Mouse (Mus musculus): ENCODE data around the gene Gm14137. TPM values are rescaled to one million over a fixed set of nuclear protein-coding genes. Genes with fewer than 3 reads are reported as not detected.
A peak's percentile ranks its signal among the peaks of the same experiment; 100 is the strongest.

Gene Gm14137
- polyA plus RNA-seq (2011; ENCODE audit: insufficient read length, low read depth, missing spikeins) = 0.32 TPM in 1 of 2 replicates, not detected in the other

- peaks cover 13% of the 10 kb centered on the region for H3K4me1 ChIP-seq (ENCODE audit: control insufficient read depth, insufficient read depth, low read length)
- no peak within 1 kb of the TSS for H3K4me3 ChIP-seq (ENCODE audit: insufficient read depth, low read length)
- peak within 1 kb of the TSS; percentile 34 for H3K27ac ChIP-seq (ENCODE audit: insufficient read depth, low read length)
- TF ChIP-seq CTCF (IDR thresholded peaks at IDR 0.05; ENCODE audit: borderline replicate concordance, insufficient read depth, low read length) = no peak
- TF ChIP-seq POLR2A (IDR thresholded peaks at IDR 0.05; ENCODE audit: low read depth, low read length) = no peak
Measured at GRCm38 (mm10) chr2:119173991-119174651, at the start of gene Gm14137. Gm14137 (plus strand) TSS chr2:119174509.

- Histone ChIP-seq H3K27ac (ENCODE audit: insufficient read depth, low read length) (no peak overlapping the region), H3K4me3 (ENCODE audit: insufficient read depth, low read length) (no peak overlapping the region), H3K4me1 (ENCODE audit: control insufficient read depth, insufficient read depth, low read length) (no peaks in the 10 kb centered on the region)
- TF ChIP-seq CTCF (IDR thresholded peaks at IDR 0.05; ENCODE audit: borderline replicate concordance, insufficient read depth, low read length) = no peak
- no peak for TF ChIP-seq POLR2A (IDR thresholded peaks at IDR 0.05; ENCODE audit: low read depth, low read length)
Measured at GRCm38 (mm10) chr2:119136346-119136898, 37.9 kb upstream of the Gm14137 start.

GRCm38 (mm10) chr2:119145199-119145598 is 29.1 kb upstream of the Gm14137 start:
- Histone ChIP-seq H3K4me1 (ENCODE audit: control insufficient read depth, insufficient read depth, low read length) (no peaks in the 10 kb centered on the region), H3K27ac (ENCODE audit: insufficient read depth, low read length) (no peak overlapping the region), H3K4me3 (ENCODE audit: insufficient read depth, low read length) (no peak overlapping the region)
- TF ChIP-seq CTCF (IDR thresholded peaks at IDR 0.05; ENCODE audit: borderline replicate concordance, insufficient read depth, low read length) (peak; percentile 8; the same call in 1 of the 2 replicates), POLR2A (IDR thresholded peaks at IDR 0.05; ENCODE audit: low read depth, low read length) (no peak)

GRCm38 (mm10) chr2:119146435-119146834 is 27.9 kb upstream of the Gm14137 start:
- Histone ChIP-seq H3K4me3 (ENCODE audit: insufficient read depth, low read length) (no peak overlapping the region), H3K27ac (ENCODE audit: insufficient read depth, low read length) (no peak overlapping the region), H3K4me1 (ENCODE audit: control insufficient read depth, insufficient read depth, low read length) (no peaks in the 10 kb centered on the region)
- no peak for TF ChIP-seq CTCF (IDR thresholded peaks at IDR 0.05; ENCODE audit: borderline replicate concordance, insufficient read depth, low read length)
- TF ChIP-seq POLR2A (IDR thresholded peaks at IDR 0.05; ENCODE audit: low read depth, low read length) = no peak

GRCm38 (mm10) chr2:119147160-119147678 is 27.1 kb upstream of the Gm14137 start:
- Histone ChIP-seq H3K27ac (ENCODE audit: insufficient read depth, low read length) (no peak overlapping the region), H3K4me1 (ENCODE audit: control insufficient read depth, insufficient read depth, low read length) (no peaks in the 10 kb centered on the region), H3K4me3 (ENCODE audit: insufficient read depth, low read length) (no peak overlapping the region)
- TF ChIP-seq CTCF (IDR thresholded peaks at IDR 0.05; ENCODE audit: borderline replicate concordance, insufficient read depth, low read length) = no peak

GRCm38 (mm10) chr2:119147775-119148174 is 26.5 kb upstream of the Gm14137 start:
- Histone ChIP-seq H3K4me1 (ENCODE audit: control insufficient read depth, insufficient read depth, low read length) (no peaks in the 10 kb centered on the region), H3K4me3 (ENCODE audit: insufficient read depth, low read length) (no peak overlapping the region), H3K27ac (ENCODE audit: insufficient read depth, low read length) (no peak overlapping the region)
- TF ChIP-seq POLR2A (IDR thresholded peaks at IDR 0.05; ENCODE audit: low read depth, low read length) (no peak), CTCF (IDR thresholded peaks at IDR 0.05; ENCODE audit: borderline replicate concordance, insufficient read depth, low read length) (no peak)

GRCm38 (mm10) chr2:119152255-119152654 is 22.1 kb upstream of the Gm14137 start:
- no peak overlapping the region for H3K27ac ChIP-seq (ENCODE audit: insufficient read depth, low read length)
- peaks cover 4% of the 10 kb centered on the region; the same call in 1 of the 2 replicates for H3K4me1 ChIP-seq (ENCODE audit: control insufficient read depth, insufficient read depth, low read length)
- TF ChIP-seq CTCF (IDR thresholded peaks at IDR 0.05; ENCODE audit: borderline replicate concordance, insufficient read depth, low read length) (no peak), POLR2A (IDR thresholded peaks at IDR 0.05; ENCODE audit: low read depth, low read length) (no peak)
- H3K4me3 ChIP-seq (ENCODE audit: insufficient read depth, low read length) = no peak overlapping the region

GRCm38 (mm10) chr2:119154683-119155082 is 19.6 kb upstream of the Gm14137 start:
- peaks cover 4% of the 10 kb centered on the region; the same call in 1 of the 2 replicates for H3K4me1 ChIP-seq (ENCODE audit: control insufficient read depth, insufficient read depth, low read length)
- H3K27ac ChIP-seq (ENCODE audit: insufficient read depth, low read length) = no peak overlapping the region
- no peak overlapping the region for H3K4me3 ChIP-seq (ENCODE audit: insufficient read depth, low read length)
- TF ChIP-seq CTCF (IDR thresholded peaks at IDR 0.05; ENCODE audit: borderline replicate concordance, insufficient read depth, low read length) (no peak), POLR2A (IDR thresholded peaks at IDR 0.05; ENCODE audit: low read depth, low read length) (no peak)

- peak overlapping the region; percentile 91; the same call in 1 of the 2 replicates for H3K4me3 ChIP-seq (ENCODE audit: insufficient read depth, low read length)
- TF ChIP-seq POLR2A (IDR thresholded peaks at IDR 0.05; ENCODE audit: low read depth, low read length) (no peak), CTCF (IDR thresholded peaks at IDR 0.05; ENCODE audit: borderline replicate concordance, insufficient read depth, low read length) (no peak)
- peaks cover 4% of the 10 kb centered on the region; the same call in 1 of the 2 replicates for H3K4me1 ChIP-seq (ENCODE audit: control insufficient read depth, insufficient read depth, low read length)
- H3K27ac ChIP-seq (ENCODE audit: insufficient read depth, low read length) = no peak overlapping the region
Measured at GRCm38 (mm10) chr2:119155388-119155787, 18.9 kb upstream of the Gm14137 start.

All from embryonic fibroblast, embryonic 13.5 days (primary cell).